Mouse (Mus musculus) stomach, embryonic 15.5 days (tissue): ENCODE data around the gene Armh4. TPM values are rescaled to one million over a fixed set of nuclear protein-coding genes. Genes with fewer than 3 reads are reported as not detected.

Experiments
- polyA plus RNA-seq: library from polyadenylated mRNA; unstranded; fragments of >200 nt; fragmentation: Nextera tagmentation; extraction: Ambion mirVana; gene quantifications from 2 replicates; pipeline ENCODE4 v1.2.1, GENCODE M21; 2015

The Armh4 gene
- polyA plus RNA-seq, 1 experiment from 2014 or later = 13.8 TPM

Other genes starting within 250 kb of the Armh4 start
- gene Olfr722, start 118.6 kb upstream of the Armh4 start, polyA plus RNA-seq = not detected in 2 replicates
- not detected in 2 replicates for gene Olfr723, start 148.4 kb upstream of the Armh4 start, polyA plus RNA-seq
- gene Olfr724, start 179.9 kb upstream of the Armh4 start, polyA plus RNA-seq = not detected in 2 replicates